Mouse (Mus musculus): ENCODE results near the gene Ryr1.

Ryr1 gene

GRCm38 (mm10) chr7:28961927-28962670, 162.9 kb downstream of the Ryr1 start, which contains the start of gene Actn4:
Gene Actn4 (minus strand): TSS chr7:28962340.
- peak; percentile 97 for DNase-seq (ENCODE audit: low read depth, low spot score)

- DNase-seq (ENCODE audit: low read depth, low spot score) = no peak
These were observed 163.4 kb downstream of the Ryr1 start for GRCm38 (mm10) chr7:28961584-28961926.

GRCm38 (mm10) chr7:28960354-28961046, 164.5 kb downstream of the Ryr1 start:
- no peak for DNase-seq (ENCODE audit: low read depth, low spot score)

GRCm38 (mm10) chr7:28959505-28960045, 165.4 kb downstream of the Ryr1 start:
- DNase-seq (ENCODE audit: low read depth, low spot score) = no peak

- DNase-seq (ENCODE audit: low read depth, low spot score) = no peak
These were observed 166.2 kb downstream of the Ryr1 start for GRCm38 (mm10) chr7:28958770-28959169.

GRCm38 (mm10) chr7:28957997-28958725, 166.8 kb downstream of the Ryr1 start:
- no peak for DNase-seq (ENCODE audit: low read depth, low spot score)

GRCm38 (mm10) chr7:28957286-28957685, 167.7 kb downstream of the Ryr1 start:
- no peak for DNase-seq (ENCODE audit: low read depth, low spot score)

- DNase-seq (ENCODE audit: low read depth, low spot score) = no peak
These were observed 168.7 kb downstream of the Ryr1 start for GRCm38 (mm10) chr7:28956270-28956669.

- no peak for DNase-seq (ENCODE audit: low read depth, low spot score)
These were observed 169.6 kb downstream of the Ryr1 start for GRCm38 (mm10) chr7:28955295-28955897.

- DNase-seq (ENCODE audit: low read depth, low spot score) = no peak
These were observed 170.2 kb downstream of the Ryr1 start for GRCm38 (mm10) chr7:28954773-28955172.

GRCm38 (mm10) chr7:28953476-28954376, 171.3 kb downstream of the Ryr1 start:
- no peak for DNase-seq (ENCODE audit: low read depth, low spot score)

Data from skeletal muscle tissue, adult 2 months (tissue).